Mouse (Mus musculus): Measurements from ENCODE around the gene Fnbp1l. TPM values are rescaled to one million over a fixed set of nuclear protein-coding genes. Genes with fewer than 3 reads are reported as not detected.

The Fnbp1l gene
- total and polyA plus RNA-seq, 2 experiments from 2014 or later = 11.9 to 18.0 TPM

- Histone ChIP-seq H3K9ac (replicated peaks; ENCODE audit: low read depth, low read length) (no peak overlapping the region), H3K9me3 (replicated peaks; ENCODE audit: control insufficient read depth, low read length) (no peaks in the 10 kb centered on the region), H3K27ac (ENCODE audit: low read depth) (no peak overlapping the region), H3K36me3 (replicated peaks; ENCODE audit: control insufficient read depth, insufficient read depth, low read length) (0 out of 2 replicates have a peak, but pooled peaks cover 5% of the 10 kb centered on the region), H3K4me1 (ENCODE audit: control insufficient read depth, insufficient read depth) (peaks cover 18% of the 10 kb centered on the region), H3K4me3 (ENCODE audit: low read depth, low read length) (no peak overlapping the region), H3K4me2 (ENCODE audit: low read depth, low read length) (no peak overlapping the region), H3K27me3 (ENCODE audit: control insufficient read depth, insufficient read depth, low read length) (no peaks in the 10 kb centered on the region)
- DNase-seq (ENCODE audit: low spot score) (no peak), ATAC-seq (ENCODE audit: insufficient read depth, low read depth) (peak; percentile 22; the same call in 1 of the 2 replicates)
- TF ChIP-seq EP300 (IDR thresholded peaks at IDR 0.05; ENCODE audit: low read depth) (no peak), CTCF (IDR thresholded peaks at IDR 0.05; ENCODE audit: low read depth) (no peak)
- WGBS = 59% methylated on average over 6 of the region's 6 CpGs
Measured at GRCm38 (mm10) chr3:122515568-122516326, 103.8 kb downstream of the Fnbp1l start.

GRCm38 (mm10) chr3:122512725-122513375 lies 106.7 kb downstream of the Fnbp1l start:
- no peak for DNase-seq (ENCODE audit: low spot score)
- H3K27ac ChIP-seq (ENCODE audit: low read depth) = no peak overlapping the region
- no peaks in the 10 kb centered on the region for H3K9me3 ChIP-seq (replicated peaks; ENCODE audit: control insufficient read depth, low read length)
- H3K9ac ChIP-seq (replicated peaks; ENCODE audit: low read depth, low read length) = no peak overlapping the region
- 92% methylated on average over 16 of the region's 16 CpGs for WGBS
- TF ChIP-seq CTCF (IDR thresholded peaks at IDR 0.05; ENCODE audit: low read depth) = no peak
- TF ChIP-seq EP300 (IDR thresholded peaks at IDR 0.05; ENCODE audit: low read depth) = no peak
- no peaks in the 10 kb centered on the region for H3K27me3 ChIP-seq (ENCODE audit: control insufficient read depth, insufficient read depth, low read length)
- peaks cover 31% of the 10 kb centered on the region for H3K4me1 ChIP-seq (ENCODE audit: control insufficient read depth, insufficient read depth)
- no peak for ATAC-seq (ENCODE audit: insufficient read depth, low read depth)
- no peak overlapping the region; the same call in 1 of the 2 replicates for H3K4me2 ChIP-seq (ENCODE audit: low read depth, low read length)
- H3K4me3 ChIP-seq (ENCODE audit: low read depth, low read length) = no peak overlapping the region
- H3K36me3 ChIP-seq (replicated peaks; ENCODE audit: control insufficient read depth, insufficient read depth, low read length) = 0 out of 2 replicates have a peak, but pooled peaks cover 5% of the 10 kb centered on the region

- H3K36me3 ChIP-seq (replicated peaks; ENCODE audit: control insufficient read depth, insufficient read depth, low read length) = 0 out of 2 replicates have a peak, but pooled peaks cover 5% of the 10 kb centered on the region
- ATAC-seq (ENCODE audit: insufficient read depth, low read depth) = no peak
- H3K4me1 ChIP-seq (ENCODE audit: control insufficient read depth, insufficient read depth) = peaks cover 31% of the 10 kb centered on the region
- no peak overlapping the region; the same call in 1 of the 2 replicates for H3K4me3 ChIP-seq (ENCODE audit: low read depth, low read length)
- TF ChIP-seq CTCF (IDR thresholded peaks at IDR 0.05; ENCODE audit: low read depth) (no peak), EP300 (IDR thresholded peaks at IDR 0.05; ENCODE audit: low read depth) (no peak)
- H3K9ac ChIP-seq (replicated peaks; ENCODE audit: low read depth, low read length) = no peak overlapping the region; the same call in 1 of the 2 replicates
- peak overlapping the region; percentile 11; the same call in 1 of the 2 replicates for H3K4me2 ChIP-seq (ENCODE audit: low read depth, low read length)
- no peaks in the 10 kb centered on the region for H3K27me3 ChIP-seq (ENCODE audit: control insufficient read depth, insufficient read depth, low read length)
- H3K9me3 ChIP-seq (replicated peaks; ENCODE audit: control insufficient read depth, low read length) = no peaks in the 10 kb centered on the region
- no peak overlapping the region for H3K27ac ChIP-seq (ENCODE audit: low read depth)
- DNase-seq (ENCODE audit: low spot score) = peak; percentile 14
- WGBS = 73% methylated on average over 14 of the region's 14 CpGs
Measured at GRCm38 (mm10) chr3:122511721-122512619, 107.5 kb downstream of the Fnbp1l start.

GRCm38 (mm10) chr3:122510932-122511331 lies 108.6 kb downstream of the Fnbp1l start:
- TF ChIP-seq CTCF (IDR thresholded peaks at IDR 0.05; ENCODE audit: low read depth) (no peak), EP300 (IDR thresholded peaks at IDR 0.05; ENCODE audit: low read depth) (no peak)
- Histone ChIP-seq H3K4me3 (ENCODE audit: low read depth, low read length) (no peak overlapping the region), H3K27me3 (ENCODE audit: control insufficient read depth, insufficient read depth, low read length) (no peaks in the 10 kb centered on the region), H3K36me3 (replicated peaks; ENCODE audit: control insufficient read depth, insufficient read depth, low read length) (0 out of 2 replicates have a peak, but pooled peaks cover 5% of the 10 kb centered on the region), H3K4me2 (ENCODE audit: low read depth, low read length) (no peak overlapping the region), H3K9ac (replicated peaks; ENCODE audit: low read depth, low read length) (no peak overlapping the region), H3K27ac (ENCODE audit: low read depth) (no peak overlapping the region), H3K4me1 (ENCODE audit: control insufficient read depth, insufficient read depth) (peaks cover 24% of the 10 kb centered on the region), H3K9me3 (replicated peaks; ENCODE audit: control insufficient read depth, low read length) (no peaks in the 10 kb centered on the region)
- WGBS = 61% methylated on average over 10 of the region's 10 CpGs
- DNase-seq (ENCODE audit: low spot score) (no peak), ATAC-seq (ENCODE audit: insufficient read depth, low read depth) (0 out of 2 replicates have a peak, but pooled peaks have one; percentile 43)

GRCm38 (mm10) chr3:122510240-122510750 lies 109.2 kb downstream of the Fnbp1l start:
- no peak overlapping the region for H3K4me2 ChIP-seq (ENCODE audit: low read depth, low read length)
- no peak overlapping the region for H3K4me3 ChIP-seq (ENCODE audit: low read depth, low read length)
- peaks cover 19% of the 10 kb centered on the region for H3K4me1 ChIP-seq (ENCODE audit: control insufficient read depth, insufficient read depth)
- no peaks in the 10 kb centered on the region for H3K9me3 ChIP-seq (replicated peaks; ENCODE audit: control insufficient read depth, low read length)
- ATAC-seq (ENCODE audit: insufficient read depth, low read depth) = no peak
- 0 out of 2 replicates have a peak, but pooled peaks cover 5% of the 10 kb centered on the region for H3K36me3 ChIP-seq (replicated peaks; ENCODE audit: control insufficient read depth, insufficient read depth, low read length)
- no peaks in the 10 kb centered on the region for H3K27me3 ChIP-seq (ENCODE audit: control insufficient read depth, insufficient read depth, low read length)
- H3K9ac ChIP-seq (replicated peaks; ENCODE audit: low read depth, low read length) = no peak overlapping the region
- peak; percentile 12 for DNase-seq (ENCODE audit: low spot score)
- TF ChIP-seq EP300 (IDR thresholded peaks at IDR 0.05; ENCODE audit: low read depth) (no peak), CTCF (IDR thresholded peaks at IDR 0.05; ENCODE audit: low read depth) (no peak)
- 53% methylated on average over 14 of the region's 14 CpGs for WGBS
- H3K27ac ChIP-seq (ENCODE audit: low read depth) = peak overlapping the region; percentile 51
